Mouse (Mus musculus) liver, postnatal 0 days (tissue): Measurements from ENCODE around the gene Otor. TPM values are rescaled to one million over a fixed set of nuclear protein-coding genes. Genes with fewer than 3 reads are reported as not detected.

ENCODE experiments used
- ATAC-seq: fragments of 200-750 bp; cut with Nextera tagmentation; 2 replicates; pipeline ENCODE4 v1.8.0; 2017; ENCODE audit warnings: mild to moderate bottlenecking, moderate library complexity
- DNase-seq: peaks from one replicate; pipeline ENCODE4 v3.0.0-alpha.2; 2016
- H3K27ac ChIP-seq: fragments of 300-500 bp; sonication (generic); 2 replicates; pipeline ENCODE4 v1.5.1; 2014; ENCODE audit warnings: antibody characterized with exemption, moderate library complexity, mild to moderate bottlenecking, low read depth
- H3K27me3 ChIP-seq: fragments of 300-500 bp; sonication (generic); 2 replicates; pipeline ENCODE4 v1.6.1; 2014; ENCODE audit warnings: low read length, control low read depth, mixed read lengths; ENCODE audit not compliant: insufficient read depth
- H3K36me3 ChIP-seq: fragments of 300-500 bp; sonication (generic); replicated peaks from 2 replicates; pipeline ENCODE4 v1.6.1; 2014; ENCODE audit warnings: mild to moderate bottlenecking, control low read depth, low read length, moderate library complexity, mixed read lengths; ENCODE audit not compliant: insufficient read depth
- H3K4me1 ChIP-seq: fragments of 300-500 bp; sonication (generic); 2 replicates; pipeline ENCODE4 v1.6.1; 2014; ENCODE audit warnings: antibody characterized with exemption, mild to moderate bottlenecking, control low read depth; ENCODE audit not compliant: insufficient read depth
- H3K4me2 ChIP-seq: fragments of 300-500 bp; sonication (generic); 2 replicates; pipeline ENCODE4 v1.6.1; 2014; ENCODE audit warnings: low read depth, mild to moderate bottlenecking, low read length, moderate library complexity, mixed read lengths
- H3K4me3 ChIP-seq: fragments of 300-500 bp; sonication (generic); 2 replicates; pipeline ENCODE4 v1.5.1; 2014; ENCODE audit warnings: low read depth, low read length
- H3K9ac ChIP-seq: fragments of 300-500 bp; sonication (generic); replicated peaks from 2 replicates; pipeline ENCODE4 v1.6.1; 2014; ENCODE audit warnings: mild to moderate bottlenecking, moderate library complexity
- H3K9me3 ChIP-seq: fragments of 300-500 bp; sonication (generic); 2 replicates; pipeline ENCODE4 v1.6.1; 2016; ENCODE audit warnings: mild to moderate bottlenecking, control low read depth, low read length, mixed read lengths
- CTCF ChIP-seq: sonication (generic); IDR thresholded peaks from 2 replicates; pipeline ENCODE4 v1.5.1; 2016; ENCODE audit warnings: antibody characterized with exemption, low read depth
- EP300 ChIP-seq: IDR thresholded peaks from 2 replicates; pipeline ENCODE4 v1.6.1; 2016; ENCODE audit warnings: antibody characterized with exemption, low read depth, mild to moderate bottlenecking
- WGBS: fragments of 180-500 bp; shearing (Covaris S2); extraction: QIAGEN DNeasy Blood & Tissue Kit; methylation state at CpG from one replicate; pipeline ENCODE4 v1.1.7; 2014; ENCODE audit not compliant: insufficient replicate concordance; 5-methylcytosine and 5-hydroxymethylcytosine counted together
- polyA plus RNA-seq: library from polyadenylated mRNA; unstranded; fragments of >200 nt; fragmentation: Nextera tagmentation; extraction: Ambion mirVana; gene quantifications from 2 replicates; pipeline ENCODE4 v1.2.1, GENCODE M21; 2015

Otor gene
- polyA plus RNA-seq, 1 experiment from 2014 or later = not detected

- no peak overlapping the region for H3K27ac ChIP-seq
- no peaks in the 10 kb centered on the region for H3K36me3 ChIP-seq
- no peak for DNase-seq
- H3K4me3 ChIP-seq = no peak overlapping the region
- H3K4me2 ChIP-seq = no peak overlapping the region
- H3K4me1 ChIP-seq = no peaks in the 10 kb centered on the region
- no peak overlapping the region for H3K9ac ChIP-seq
- TF ChIP-seq EP300 (no peak), CTCF (no peak)
- no peaks in the 10 kb centered on the region for H3K9me3 ChIP-seq
- no peak for ATAC-seq
- H3K27me3 ChIP-seq = no peaks in the 10 kb centered on the region
Observed at GRCm38 (mm10) chr2:143055251-143055650, 23.0 kb upstream of the Otor start.

GRCm38 (mm10) chr2:143056736-143057135 lies 21.5 kb upstream of the Otor start:
- H3K4me1 ChIP-seq = no peaks in the 10 kb centered on the region
- no peak for DNase-seq
- no peak overlapping the region for H3K9ac ChIP-seq
- H3K4me2 ChIP-seq = no peak overlapping the region
- no peaks in the 10 kb centered on the region for H3K9me3 ChIP-seq
- 64% methylated on average over 5 of the region's 5 CpGs for WGBS
- no peak overlapping the region for H3K4me3 ChIP-seq
- H3K27me3 ChIP-seq = no peaks in the 10 kb centered on the region
- TF ChIP-seq CTCF = no peak
- no peak for TF ChIP-seq EP300
- no peaks in the 10 kb centered on the region for H3K36me3 ChIP-seq
- H3K27ac ChIP-seq = no peak overlapping the region
- no peak for ATAC-seq

- Histone ChIP-seq H3K4me1 (peaks cover 8% of the 10 kb centered on the region), H3K27me3 (no peaks in the 10 kb centered on the region), H3K4me3 (peak overlapping the region; percentile 92), H3K36me3 (peaks cover 21% of the 10 kb centered on the region), H3K4me2 (peak overlapping the region; percentile 84), H3K9me3 (no peaks in the 10 kb centered on the region), H3K9ac (peak overlapping the region; percentile 89; the same call in 1 of the 2 replicates), H3K27ac (no peak overlapping the region)
- ATAC-seq = peak; percentile 1
- no peak for DNase-seq
- 63% methylated on average over 6 of the region's 6 CpGs for WGBS
- TF ChIP-seq EP300 = no peak
- no peak for TF ChIP-seq CTCF
Observed at GRCm38 (mm10) chr2:143062432-143062811, 15.9 kb upstream of the Otor start.

- H3K27ac ChIP-seq = peak within 1 kb of the TSS; percentile 77
- H3K9ac ChIP-seq = peak within 1 kb of the TSS; percentile 89
- H3K4me2 ChIP-seq = peak within 1 kb of the TSS; percentile 84
- peaks cover 8% of the 10 kb centered on the region for H3K4me1 ChIP-seq
- no peaks in the 10 kb centered on the region for H3K27me3 ChIP-seq
- H3K9me3 ChIP-seq = no peaks in the 10 kb centered on the region
- H3K4me3 ChIP-seq = peak within 1 kb of the TSS; percentile 92
- peak; percentile 40; the same call in 1 of the 2 replicates for TF ChIP-seq CTCF
- TF ChIP-seq EP300 = peak; percentile 34; the same call in 1 of the 2 replicates
- ATAC-seq (peak; percentile 96), DNase-seq (peak; percentile 91)
- H3K36me3 ChIP-seq = peaks cover 22% of the 10 kb centered on the region
- WGBS = under 1% methylated on average over 55 of the region's 55 CpGs
Observed at GRCm38 (mm10) chr2:143062812-143063792, 15.2 kb upstream of the Otor start, which contains the start of gene Snrpb2. Gene Snrpb2 (plus strand): TSS chr2:143063039.

GRCm38 (mm10) chr2:143065914-143066313 lies 12.4 kb upstream of the Otor start:
- 88% methylated on average over 3 of the region's 3 CpGs for WGBS
- Histone ChIP-seq H3K27me3 (no peaks in the 10 kb centered on the region), H3K4me2 (no peak overlapping the region)

GRCm38 (mm10) chr2:143081693-143082092 lies 3.4 kb downstream of the Otor start:
- H3K4me1 ChIP-seq = no peaks in the 10 kb centered on the region
- ATAC-seq = no peak
- TF ChIP-seq CTCF = no peak
- TF ChIP-seq EP300 = no peak
- H3K27me3 ChIP-seq = no peaks in the 10 kb centered on the region
- no peak overlapping the region for H3K4me2 ChIP-seq
- 44% methylated on average over 3 of the region's 3 CpGs for WGBS
- no peak overlapping the region for H3K4me3 ChIP-seq
- no peaks in the 10 kb centered on the region for H3K36me3 ChIP-seq
- H3K9ac ChIP-seq = no peak overlapping the region
- no peaks in the 10 kb centered on the region for H3K9me3 ChIP-seq
- DNase-seq = peak; percentile 16
- H3K27ac ChIP-seq = peak overlapping the region; percentile 23; the same call in 1 of the 2 replicates

More at GRCm38 (mm10) chr2:143065914-143066313, 12.4 kb upstream of the Otor start:
- DNase-seq (no peak), ATAC-seq (no peak)
- Histone ChIP-seq H3K9ac (no peak overlapping the region), H3K4me3 (no peak overlapping the region), H3K36me3 (peaks cover 44% of the 10 kb centered on the region), H3K9me3 (no peaks in the 10 kb centered on the region), H3K4me1 (peaks cover 8% of the 10 kb centered on the region), H3K27ac (no peak overlapping the region)
- TF ChIP-seq EP300 (no peak), CTCF (no peak)
